Mouse (Mus musculus) heart, adult 9 months (tissue): ENCODE measurements at regions not wholly inside any gene's neighbourhood (a gene's known extent, or its start where the extent isn't known, plus 50 kb on each side); places are given as distances from the start of the nearest gene placed in this dataset.

ENCODE experiments used
- DNase-seq, 2 experiments: peaks; one replicate each; pipeline ENCODE4 v3.0.0; 2022; ENCODE audit warnings: low spot score in 2 of 2

GRCm38 (mm10) chr8:103361713-103362112 lies 576.3 kb upstream of the Cdh11 start:
- DNase-seq = no peak

- no peak for DNase-seq
Observed at GRCm38 (mm10) chr8:103370394-103370793, 585.0 kb upstream of the Cdh11 start.

GRCm38 (mm10) chr8:103373007-103373406 lies 587.6 kb upstream of the Cdh11 start:
- DNase-seq = no peak

GRCm38 (mm10) chr8:103374151-103374550 lies 588.7 kb upstream of the Cdh11 start:
- no peak for DNase-seq

- no peak for DNase-seq
Observed at GRCm38 (mm10) chr8:103378545-103378944, 593.1 kb upstream of the Cdh11 start.

GRCm38 (mm10) chr8:103381575-103381974 lies 596.1 kb upstream of the Cdh11 start:
- no peak for DNase-seq

- DNase-seq = no peak
Observed at GRCm38 (mm10) chr8:103391359-103391758, 605.9 kb upstream of the Cdh11 start.

- no peak for DNase-seq
Observed at GRCm38 (mm10) chr8:103395316-103395715, 609.9 kb upstream of the Cdh11 start.

- no peak for DNase-seq
Observed at GRCm38 (mm10) chr8:103398179-103398578, 612.7 kb upstream of the Cdh11 start.

GRCm38 (mm10) chr8:103399466-103399865 lies 614.0 kb upstream of the Cdh11 start:
- no peak for DNase-seq

- no peak for DNase-seq
Observed at GRCm38 (mm10) chr8:103400143-103400542, 614.7 kb upstream of the Cdh11 start.

- no peak for DNase-seq
Observed at GRCm38 (mm10) chr8:103402731-103403130, 617.3 kb upstream of the Cdh11 start.

- DNase-seq = no peak
Observed at GRCm38 (mm10) chr8:103403826-103404225, 618.4 kb upstream of the Cdh11 start.

- DNase-seq = no peak
Observed at GRCm38 (mm10) chr8:103405787-103406186, 620.3 kb upstream of the Cdh11 start.

GRCm38 (mm10) chr8:103406921-103407320 lies 621.5 kb upstream of the Cdh11 start:
- DNase-seq = no peak

- DNase-seq = no peak
Observed at GRCm38 (mm10) chr8:103407631-103408030, 622.2 kb upstream of the Cdh11 start.

GRCm38 (mm10) chr8:103408411-103408810 lies 623.0 kb upstream of the Cdh11 start:
- DNase-seq = no peak

GRCm38 (mm10) chr8:103409121-103409551 lies 623.7 kb upstream of the Cdh11 start:
- peak; percentile 6 for DNase-seq

- DNase-seq = no peak
Observed at GRCm38 (mm10) chr8:103412731-103413130, 627.3 kb upstream of the Cdh11 start.

- no peak for DNase-seq
Observed at GRCm38 (mm10) chr8:103413589-103414575, 628.4 kb upstream of the Cdh11 start.

GRCm38 (mm10) chr8:103422313-103422973 lies 637.0 kb upstream of the Cdh11 start:
- DNase-seq = no peak

- no peak for DNase-seq
Observed at GRCm38 (mm10) chr8:103425967-103426366, 640.5 kb upstream of the Cdh11 start.
